Mouse (Mus musculus): Measurements from ENCODE around the gene Ccdc78. TPM values are rescaled to one million over a fixed set of nuclear protein-coding genes. Genes with fewer than 3 reads are reported as not detected.
A peak's percentile ranks its signal among the peaks of the same experiment; 100 is the strongest.

Ccdc78 gene
- polyA plus RNA-seq, 1 experiment from 2014 or later: 5.8 TPM

GRCm38 (mm10) chr17:25813471-25813870 lies 27.1 kb downstream of the Ccdc78 start:
- no peaks in the 10 kb centered on the region for H3K9me3 ChIP-seq (ENCODE audit: low read length)
- TF ChIP-seq CTCF (IDR thresholded peaks at IDR 0.05) (peak; percentile 80), EP300 (IDR thresholded peaks at IDR 0.05) (no peak)
- 0 out of 2 replicates have a peak, but pooled peaks cover 6% of the 10 kb centered on the region for H3K4me1 ChIP-seq (ENCODE audit: insufficient read depth, low read depth, low read length)
- peaks cover 30% of the 10 kb centered on the region for H3K27me3 ChIP-seq (replicated peaks; ENCODE audit: insufficient read depth, low read length)
- DNase-seq (ENCODE audit: low spot score) (peak; percentile 90), ATAC-seq (peak; percentile 77)
- H3K36me3 ChIP-seq (ENCODE audit: insufficient read depth, low read length): no peaks in the 10 kb centered on the region
- no peak overlapping the region for H3K4me2 ChIP-seq (replicated peaks; ENCODE audit: low read depth, low read length)
- H3K4me3 ChIP-seq (ENCODE audit: low read depth, low read length): no peak overlapping the region
- 5% methylated on average over 20 of the region's 20 CpGs for WGBS
- H3K27ac ChIP-seq (ENCODE audit: low read length): no peak overlapping the region
- H3K9ac ChIP-seq (replicated peaks; ENCODE audit: low read depth): no peak overlapping the region

- ATAC-seq (no peak), DNase-seq (ENCODE audit: low spot score) (no peak)
- H3K9me3 ChIP-seq (ENCODE audit: low read length): no peaks in the 10 kb centered on the region
- TF ChIP-seq CTCF (IDR thresholded peaks at IDR 0.05) (no peak), EP300 (IDR thresholded peaks at IDR 0.05) (no peak)
- H3K27ac ChIP-seq (ENCODE audit: low read length): no peak overlapping the region
- H3K27me3 ChIP-seq (replicated peaks; ENCODE audit: insufficient read depth, low read length): peaks cover 12% of the 10 kb centered on the region; the same call in 1 of the 2 replicates
- no peak overlapping the region for H3K9ac ChIP-seq (replicated peaks; ENCODE audit: low read depth)
- H3K4me3 ChIP-seq (ENCODE audit: low read depth, low read length): no peak overlapping the region
- no peaks in the 10 kb centered on the region for H3K36me3 ChIP-seq (ENCODE audit: insufficient read depth, low read length)
- no peak overlapping the region for H3K4me2 ChIP-seq (replicated peaks; ENCODE audit: low read depth, low read length)
- 0 out of 2 replicates have a peak, but pooled peaks cover 2% of the 10 kb centered on the region for H3K4me1 ChIP-seq (ENCODE audit: insufficient read depth, low read depth, low read length)
- 77% methylated on average over 11 of the region's 11 CpGs for WGBS
Observed at GRCm38 (mm10) chr17:25817662-25818061, 31.3 kb downstream of the Ccdc78 start.

- ATAC-seq: peak; percentile 33; the same call in 1 of the 2 replicates
- WGBS: 6% methylated on average over 46 of the region's 46 CpGs
- peaks cover 5% of the 10 kb centered on the region; the same call in 1 of the 2 replicates for H3K4me1 ChIP-seq (ENCODE audit: insufficient read depth, low read depth, low read length)
- no peaks in the 10 kb centered on the region for H3K9me3 ChIP-seq (ENCODE audit: low read length)
- H3K27me3 ChIP-seq (replicated peaks; ENCODE audit: insufficient read depth, low read length): peaks cover 12% of the 10 kb centered on the region; the same call in 1 of the 2 replicates
- H3K9ac ChIP-seq (replicated peaks; ENCODE audit: low read depth): no peak overlapping the region
- TF ChIP-seq CTCF (IDR thresholded peaks at IDR 0.05) (no peak), EP300 (IDR thresholded peaks at IDR 0.05) (no peak)
- H3K27ac ChIP-seq (ENCODE audit: low read length): no peak overlapping the region
- H3K4me2 ChIP-seq (replicated peaks; ENCODE audit: low read depth, low read length): no peak overlapping the region
- no peak overlapping the region for H3K4me3 ChIP-seq (ENCODE audit: low read depth, low read length)
- H3K36me3 ChIP-seq (ENCODE audit: insufficient read depth, low read length): no peaks in the 10 kb centered on the region
- DNase-seq (ENCODE audit: low spot score): peak; percentile 37
Observed at GRCm38 (mm10) chr17:25818851-25819780, 32.7 kb downstream of the Ccdc78 start.

- Histone ChIP-seq H3K9ac (replicated peaks; ENCODE audit: low read depth) (peak within 1 kb of the TSS; percentile 56), H3K27ac (ENCODE audit: low read length) (0 out of 2 replicates have a peak within 1 kb of the TSS, but pooled peaks have one; percentile 20)
- WGBS: under 1% methylated on average over 18 of the region's 18 CpGs
Observed at GRCm38 (mm10) chr17:25823452-25823851, 37.1 kb downstream of the Ccdc78 start, which contains the start of gene Wdr24. Gene Wdr24, plus strand, starts transcription at chr17:25823627.

GRCm38 (mm10) chr17:25824362-25825142 lies 38.2 kb downstream of the Ccdc78 start:
- Histone ChIP-seq H3K4me3 (ENCODE audit: low read depth, low read length) (no peak overlapping the region; the same call in 1 of the 2 replicates), H3K4me2 (replicated peaks; ENCODE audit: low read depth, low read length) (peak overlapping the region; percentile 81), H3K27me3 (replicated peaks; ENCODE audit: insufficient read depth, low read length) (peaks cover 5% of the 10 kb centered on the region; the same call in 1 of the 2 replicates), H3K27ac (ENCODE audit: low read length) (no peak overlapping the region), H3K9me3 (ENCODE audit: low read length) (no peaks in the 10 kb centered on the region), H3K9ac (replicated peaks; ENCODE audit: low read depth) (0 out of 2 replicates have a peak overlapping the region, but pooled peaks have one; percentile 56), H3K36me3 (ENCODE audit: insufficient read depth, low read length) (0 out of 2 replicates have a peak, but pooled peaks cover 6% of the 10 kb centered on the region), H3K4me1 (ENCODE audit: insufficient read depth, low read depth, low read length) (peaks cover 19% of the 10 kb centered on the region; the same call in 1 of the 2 replicates)
- WGBS: 65% methylated on average over 17 of the region's 17 CpGs
- no peak for ATAC-seq
- no peak for DNase-seq (ENCODE audit: low spot score)
- TF ChIP-seq EP300 (IDR thresholded peaks at IDR 0.05): no peak
- no peak for TF ChIP-seq CTCF (IDR thresholded peaks at IDR 0.05)

More at GRCm38 (mm10) chr17:25823452-25823851, 37.1 kb downstream of the Ccdc78 start, which contains the start of gene Wdr24:
- DNase-seq (ENCODE audit: low spot score) (peak; percentile 92), ATAC-seq (peak; percentile 82)
- peaks cover 7% of the 10 kb centered on the region; the same call in 1 of the 2 replicates for H3K27me3 ChIP-seq (replicated peaks; ENCODE audit: insufficient read depth, low read length)
- no peak for TF ChIP-seq EP300 (IDR thresholded peaks at IDR 0.05)
- H3K4me3 ChIP-seq (ENCODE audit: low read depth, low read length): peak within 1 kb of the TSS; percentile 49
- no peaks in the 10 kb centered on the region for H3K9me3 ChIP-seq (ENCODE audit: low read length)
- peaks cover 15% of the 10 kb centered on the region; the same call in 1 of the 2 replicates for H3K4me1 ChIP-seq (ENCODE audit: insufficient read depth, low read depth, low read length)
- H3K4me2 ChIP-seq (replicated peaks; ENCODE audit: low read depth, low read length): peak within 1 kb of the TSS; percentile 81
- H3K36me3 ChIP-seq (ENCODE audit: insufficient read depth, low read length): 0 out of 2 replicates have a peak, but pooled peaks cover 6% of the 10 kb centered on the region

Measured in lung, postnatal 0 days (tissue).